Mouse (Mus musculus): ENCODE results near the gene Epm2aip1.

GRCm38 (mm10) chr9:111287956-111288355, 16.2 kb downstream of the Epm2aip1 start:
- TF ChIP-seq CTCF (conservative IDR thresholded peaks at IDR 0.05 in 1 of 2, IDR thresholded peaks at IDR 0.05 in 1 of 2; ENCODE audit: low read depth in 2 of 2, low read length in 2 of 2) (no peak), USF1 (IDR thresholded peaks at IDR 0.05; ENCODE audit: low read depth, low read length) (no peak), EP300 (IDR thresholded peaks at IDR 0.05; ENCODE audit: low read length) (no peak), MXI1 (IDR thresholded peaks at IDR 0.05; ENCODE audit: low read depth, low read length) (no peak), POLR2A (IDR thresholded peaks at IDR 0.05; ENCODE audit: low read depth, low read length) (no peak), MAX (IDR thresholded peaks at IDR 0.05; ENCODE audit: low read length) (no peak), ZC3H11A (IDR thresholded peaks at IDR 0.05; ENCODE audit: low read depth, low read length) (no peak), NELFE (IDR thresholded peaks at IDR 0.05; ENCODE audit: low read depth, low read length) (no peak)
